Comparison of ENCODE assay signal across 11 mouse cellular contexts in the genomic region with DNA sequence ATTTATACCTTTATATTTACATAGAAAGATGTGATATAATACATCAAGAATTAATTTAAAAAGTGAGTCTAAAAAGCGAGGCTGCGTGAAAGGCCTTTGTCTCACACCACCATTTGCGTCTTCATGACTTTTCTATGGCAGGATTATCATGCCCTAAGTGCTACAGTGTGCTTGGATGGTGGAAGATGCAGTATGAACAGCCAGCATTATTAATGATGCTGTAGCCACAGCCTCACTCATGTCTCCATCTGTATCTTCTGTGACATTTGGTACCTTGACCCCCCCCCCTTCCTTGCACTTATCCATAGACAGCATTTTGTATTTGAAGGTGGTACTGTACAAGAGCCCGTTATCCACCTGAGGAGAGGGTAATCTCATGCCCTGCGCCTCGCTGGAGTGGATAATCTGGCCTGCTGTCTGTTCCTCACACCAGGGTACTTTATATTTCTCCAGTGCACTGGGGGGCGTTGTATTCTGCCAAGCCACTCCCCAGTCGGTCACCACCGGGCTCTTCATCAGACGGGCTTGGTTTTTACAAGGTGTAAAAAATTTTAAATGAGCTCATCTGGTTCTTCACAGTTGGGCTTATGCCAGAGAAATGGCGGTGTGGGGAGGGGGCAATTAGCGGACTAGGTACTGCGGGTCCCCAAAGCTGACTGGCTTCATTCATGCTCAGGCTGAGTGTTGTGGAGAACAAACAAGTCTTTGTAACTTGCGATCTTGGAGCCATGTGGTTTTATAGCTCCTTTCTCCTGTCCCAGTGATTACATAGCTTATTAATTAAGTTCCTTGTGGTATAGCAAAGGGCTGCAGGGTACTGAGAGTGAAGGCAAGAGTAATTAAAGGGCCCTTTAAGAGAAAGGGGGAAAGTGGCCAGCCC.
A peak's percentile ranks its signal among the peaks of the same experiment; 100 is the strongest.
DNase-seq lines count a peak whose midpoint lies in the region; ATAC-seq and TF ChIP-seq lines count a peak whose summit lies in the region.
"Had no signal": no experiment of that assay in that cellular context is flagged by ENCODE, and none has a peak within 500 bp of the region (broad histone marks: within the 10 kb centered on the region; RNA-seq: fewer than 3 reads in every experiment).

No protein-coding gene starts in this region.

- peaks cover 20% of the 10 kb centered on the region; the same call in 1 of the 2 replicates for H3K4me1 ChIP-seq in forebrain, embryonic 14.5 days (ENCODE audit: control insufficient read depth, insufficient read depth, low read length)
- H3K4me1 ChIP-seq in intestine, embryonic 16.5 days (ENCODE audit: control insufficient read depth, insufficient read depth, low read length), result no peaks in the 10 kb centered on the region
- peaks cover 27% of the 10 kb centered on the region for H3K4me1 ChIP-seq in neural tube, embryonic 13.5 days (replicated peaks)

- peak; percentile 94 for ATAC-seq in forebrain, embryonic 14.5 days
- ATAC-seq in intestine, embryonic 16.5 days, result 0 out of 2 replicates have a peak, but pooled peaks have one; percentile 38
- ATAC-seq in neural tube, embryonic 13.5 days (ENCODE audit: low read depth), result peak; percentile 83

- 14% methylated on average over 14 of the region's 14 CpGs for WGBS in forebrain, embryonic 14.5 days
- 66% methylated on average over 14 of the region's 14 CpGs for WGBS in intestine, embryonic 16.5 days
- 38% methylated on average over 14 of the region's 14 CpGs for WGBS in neural tube, embryonic 13.5 days

- H3K9ac ChIP-seq in forebrain, embryonic 14.5 days (ENCODE audit: low read length), result no peak overlapping the region
- H3K9ac ChIP-seq in intestine, embryonic 16.5 days (ENCODE audit: low read depth, low read length), result no peak overlapping the region
- no peak overlapping the region for H3K9ac ChIP-seq in neural tube, embryonic 13.5 days
- H3K9ac ChIP-seq: lung, embryonic 14.5 days had no signal

- DNase-seq in layer of hippocampus, adult 2 months (ENCODE audit: low spot score in 2 of 2), result no peak
- no peak for DNase-seq in layer of hippocampus, postnatal 14 days (ENCODE audit: low spot score in 2 of 2)
- peak; percentile 93 for DNase-seq in forebrain, embryonic 14.5 days (ENCODE audit: low spot score)
- DNase-seq in adrenal gland, postnatal 4 days (ENCODE audit: low spot score in 2 of 2), result no peak
- DNase-seq in frontal cortex, adult 2 months (ENCODE audit: extremely low spot score in 1 of 2, low spot score in 1 of 2), result no peak
- DNase-seq: gastrocnemius, postnatal 14 days; heart, postnatal 36 days; lung, embryonic 14.5 days; thymus, postnatal 14 days had no signal

- peak overlapping the region; percentile 4; the same call in 1 of the 2 replicates for H3K27ac ChIP-seq in layer of hippocampus, adult 2 months
- H3K27ac ChIP-seq in forebrain, embryonic 14.5 days (ENCODE audit: low read depth, low read length), result no peak overlapping the region
- no peak overlapping the region for H3K27ac ChIP-seq in intestine, embryonic 16.5 days (ENCODE audit: low read length)
- 0 out of 2 replicates have a peak overlapping the region, but pooled peaks have one; percentile 9 for H3K27ac ChIP-seq in neural tube, embryonic 13.5 days (replicated peaks)

- no peak for TF ChIP-seq CTCF in layer of hippocampus, adult 2 months (conservative IDR thresholded peaks at IDR 0.05)

- H3K36me3 ChIP-seq in forebrain, embryonic 14.5 days (ENCODE audit: control insufficient read depth, insufficient read depth, low read length), result no peaks in the 10 kb centered on the region
- H3K36me3 ChIP-seq in intestine, embryonic 16.5 days (ENCODE audit: control insufficient read depth, insufficient read depth, low read length), result no peaks in the 10 kb centered on the region
- no peaks in the 10 kb centered on the region for H3K36me3 ChIP-seq in neural tube, embryonic 13.5 days

- no peak overlapping the region for H3K4me2 ChIP-seq in forebrain, embryonic 14.5 days (ENCODE audit: low read length)
- H3K4me2 ChIP-seq in intestine, embryonic 16.5 days (ENCODE audit: low read depth, low read length), result no peak overlapping the region
- H3K4me2 ChIP-seq in neural tube, embryonic 13.5 days, result no peak overlapping the region
- H3K4me2 ChIP-seq: lung, embryonic 14.5 days had no signal

- H3K27me3 ChIP-seq in forebrain, embryonic 14.5 days (replicated peaks; ENCODE audit: control insufficient read depth, insufficient read depth, low read length), result 0 out of 2 replicates have a peak, but pooled peaks cover 3% of the 10 kb centered on the region
- no peaks in the 10 kb centered on the region for H3K27me3 ChIP-seq in intestine, embryonic 16.5 days (replicated peaks; ENCODE audit: control insufficient read depth, insufficient read depth, low read length)
- H3K27me3 ChIP-seq in neural tube, embryonic 13.5 days, result peaks cover 33% of the 10 kb centered on the region

- H3K4me3 ChIP-seq in layer of hippocampus, adult 2 months, result no peak overlapping the region
- H3K4me3 ChIP-seq in forebrain, embryonic 14.5 days (ENCODE audit: low read depth, low read length), result no peak overlapping the region
- H3K4me3 ChIP-seq in intestine, embryonic 16.5 days (ENCODE audit: low read length), result no peak overlapping the region
- no peak overlapping the region for H3K4me3 ChIP-seq in neural tube, embryonic 13.5 days

- no peaks in the 10 kb centered on the region for H3K9me3 ChIP-seq in forebrain, embryonic 14.5 days (replicated peaks; ENCODE audit: control insufficient read depth, low read length)
- H3K9me3 ChIP-seq in intestine, embryonic 16.5 days (ENCODE audit: control insufficient read depth, low read length), result no peaks in the 10 kb centered on the region
- no peaks in the 10 kb centered on the region for H3K9me3 ChIP-seq in neural tube, embryonic 13.5 days

Comparison
In these comparisons a context has a peak if more than half of its experiments do, and no peak if none do; other contexts are left out.
1. H3K27ac ChIP-seq: peak in layer of hippocampus, adult 2 months (single experiment) and neural tube, embryonic 13.5 days (single experiment); none in forebrain, embryonic 14.5 days (single experiment) and intestine, embryonic 16.5 days (single experiment).
2. ATAC-seq: peak in every context shown above with its lines; median percentile 94 in forebrain, embryonic 14.5 days; 83 in neural tube, embryonic 13.5 days; 38 in intestine, embryonic 16.5 days.